Mouse (Mus musculus) erythroblast, embryonic 14.5 days (primary cell): ENCODE data around the gene Mtmr12.

Source experiments
- GATA1 ChIP-seq: IDR thresholded peaks from 2 replicates; pipeline ENCODE4 v1.6.1; 2012; ENCODE audit warnings: low read length, inconsistent platforms, mixed read lengths
- TAL1 ChIP-seq: IDR thresholded peaks from 3 replicates; pipeline ENCODE4 v1.6.1; 2012; ENCODE audit warnings: low read length, inconsistent platforms, mixed read lengths

GRCm38 (mm10) chr15:12296228-12296627, 91.4 kb downstream of the Mtmr12 start:
- TF ChIP-seq TAL1 (no peak), GATA1 (no peak)
